Mouse (Mus musculus) heart, embryonic 12.5 days (tissue): ENCODE results near the gene 0610037L13Rik. TPM values are rescaled to one million over a fixed set of nuclear protein-coding genes. Genes with fewer than 3 reads are reported as not detected.

Experiments used
- ATAC-seq: fragments of 200-750 bp; cut with Nextera tagmentation; 2 replicates; pipeline ENCODE4 v1.8.0; 2017; ENCODE audit warnings: moderate TSS enrichment, moderate library complexity; ENCODE audit not compliant: insufficient number of reproducible peaks, low FRiP score
- H3K27ac ChIP-seq: fragments of 300-500 bp; sonication (generic); 2 replicates; pipeline ENCODE4 v1.5.1; 2016; ENCODE audit warnings: mild to moderate bottlenecking, moderate library complexity; ENCODE audit not compliant: poor library complexity, severe bottlenecking
- H3K27me3 ChIP-seq: fragments of 300-500 bp; sonication (generic); replicated peaks from 2 replicates; pipeline ENCODE4 v1.6.1; 2016; ENCODE audit warnings: mild to moderate bottlenecking, moderate library complexity
- H3K36me3 ChIP-seq: fragments of 300-500 bp; sonication (generic); 2 replicates; pipeline ENCODE4 v1.6.1; 2016; ENCODE audit warnings: mild to moderate bottlenecking, moderate library complexity
- H3K4me1 ChIP-seq: fragments of 300-500 bp; sonication (generic); replicated peaks from 2 replicates; pipeline ENCODE4 v1.6.1; 2016; ENCODE audit warnings: mild to moderate bottlenecking
- H3K4me2 ChIP-seq: fragments of 300-500 bp; sonication (generic); 2 replicates; pipeline ENCODE4 v1.6.1; 2016; ENCODE audit warnings: mild to moderate bottlenecking, moderate library complexity
- H3K4me3 ChIP-seq: fragments of 300-500 bp; sonication (generic); 2 replicates; pipeline ENCODE4 v1.5.1; 2016; ENCODE audit warnings: mild to moderate bottlenecking
- H3K9ac ChIP-seq: fragments of 300-500 bp; sonication (generic); 2 replicates; pipeline ENCODE4 v1.6.1; 2016; ENCODE audit warnings: mild to moderate bottlenecking, moderate library complexity
- H3K9me3 ChIP-seq: fragments of 300-500 bp; sonication (generic); replicated peaks from 2 replicates; pipeline ENCODE4 v1.6.1; 2016; ENCODE audit warnings: mild to moderate bottlenecking, moderate library complexity
- WGBS: fragments of 180-500 bp; shearing (Covaris S2); methylation state at CpG from one replicate; pipeline ENCODE4 v1.1.7; 2016; 5-methylcytosine and 5-hydroxymethylcytosine counted together
- polyA plus RNA-seq: library from polyadenylated mRNA; unstranded; fragments of >200 nt; fragmentation: Nextera tagmentation; extraction: Ambion mirVana; gene quantifications from 2 replicates; pipeline ENCODE4 v1.2.1, GENCODE M21; 2016

The 0610037L13Rik gene
- polyA plus RNA-seq, 1 experiment from 2014 or later = 104 TPM

GRCm38 (mm10) chr4:107864866-107865265 is 24.7 kb upstream of the 0610037L13Rik start:
- no peak overlapping the region for H3K27ac ChIP-seq
- H3K9me3 ChIP-seq = no peaks in the 10 kb centered on the region
- no peaks in the 10 kb centered on the region for H3K36me3 ChIP-seq
- H3K4me1 ChIP-seq = no peaks in the 10 kb centered on the region
- ATAC-seq = no peak
- H3K9ac ChIP-seq = no peak overlapping the region
- no peaks in the 10 kb centered on the region for H3K27me3 ChIP-seq
- 82% methylated on average over 4 of the region's 4 CpGs for WGBS
- H3K4me2 ChIP-seq = no peak overlapping the region
- no peak overlapping the region for H3K4me3 ChIP-seq

DNA sequence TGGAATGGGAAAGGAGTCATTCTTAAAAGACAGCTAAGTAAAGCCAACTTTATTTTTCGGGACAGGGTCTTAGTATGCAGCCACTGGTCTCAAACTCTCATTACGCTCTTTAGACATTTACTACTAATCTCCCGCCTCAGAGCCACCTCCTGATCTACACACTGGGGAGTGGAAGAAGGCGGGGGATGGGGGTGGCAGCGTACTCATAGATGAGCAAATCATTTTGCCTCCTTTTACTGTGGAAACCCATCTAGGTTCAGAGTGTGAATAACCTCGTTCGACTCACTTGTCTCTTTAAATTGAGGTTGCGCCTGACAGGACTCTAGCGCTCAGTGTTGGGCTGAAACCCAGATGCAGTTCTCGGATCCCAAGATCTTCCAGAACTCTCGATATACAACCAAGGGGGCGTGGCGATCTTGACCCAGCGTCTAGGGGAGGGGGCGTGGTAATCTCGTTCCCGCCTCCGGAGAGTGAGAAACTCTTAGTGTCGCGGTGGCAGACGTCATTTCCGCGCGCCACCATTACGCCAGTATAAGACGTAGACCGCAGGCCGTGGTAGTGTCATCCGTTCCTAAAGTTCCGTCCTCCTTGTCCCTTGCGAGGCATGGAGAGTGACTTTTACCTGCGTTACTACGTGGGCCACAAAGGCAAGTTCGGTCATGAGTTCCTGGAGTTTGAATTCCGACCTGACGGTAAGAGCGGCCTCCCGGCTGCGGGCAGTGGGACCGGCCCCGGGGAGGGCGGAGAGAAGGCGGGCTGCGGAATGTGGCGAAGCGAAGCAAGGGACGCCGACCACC is 10.2 kb upstream of the 0610037L13Rik start, which contains the start of gene Magoh:
Gene Magoh (plus strand): TSS at position 502 of the 797 bp plus-strand sequence.
- peak within 1 kb of the TSS; percentile 90 for H3K4me2 ChIP-seq
- H3K4me3 ChIP-seq = peak within 1 kb of the TSS; percentile 82
- H3K4me1 ChIP-seq = peaks cover 12% of the 10 kb centered on the region
- peak within 1 kb of the TSS; percentile 31; the same call in 1 of the 2 replicates for H3K27ac ChIP-seq
- peak within 1 kb of the TSS; percentile 80 for H3K9ac ChIP-seq
- no peaks in the 10 kb centered on the region for H3K9me3 ChIP-seq
- H3K27me3 ChIP-seq = no peaks in the 10 kb centered on the region
- 3% methylated on average over 48 of the region's 48 CpGs for WGBS
- ATAC-seq = peak; percentile 96
- peaks cover 24% of the 10 kb centered on the region for H3K36me3 ChIP-seq

DNA sequence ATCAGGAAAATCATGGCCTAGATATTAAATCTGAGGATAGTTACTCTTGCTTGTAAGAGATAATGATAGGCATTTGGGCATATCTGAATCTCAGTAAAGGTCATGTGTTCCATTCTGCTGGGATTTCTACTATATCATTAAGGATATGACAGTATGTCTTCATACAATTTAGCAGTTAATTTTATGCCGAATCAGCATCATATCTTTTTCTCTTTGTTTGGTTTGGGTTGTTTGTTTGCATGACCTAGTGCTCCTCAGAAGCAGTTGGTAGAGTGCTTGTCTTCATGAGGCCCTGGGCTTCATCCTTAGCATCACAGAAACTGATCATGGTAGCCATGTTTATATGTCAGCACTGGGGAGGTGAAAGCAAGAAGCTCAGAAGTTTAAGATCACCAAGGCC is 8.0 kb upstream of the 0610037L13Rik start:
- Histone ChIP-seq H3K4me2 (no peak overlapping the region), H3K27ac (no peak overlapping the region), H3K4me3 (no peak overlapping the region), H3K27me3 (no peaks in the 10 kb centered on the region), H3K36me3 (peaks cover 45% of the 10 kb centered on the region), H3K4me1 (peaks cover 12% of the 10 kb centered on the region), H3K9me3 (no peaks in the 10 kb centered on the region), H3K9ac (no peak overlapping the region)
- WGBS = 94% methylated on average over 1 of the region's 1 CpGs
- no peak for ATAC-seq

DNA sequence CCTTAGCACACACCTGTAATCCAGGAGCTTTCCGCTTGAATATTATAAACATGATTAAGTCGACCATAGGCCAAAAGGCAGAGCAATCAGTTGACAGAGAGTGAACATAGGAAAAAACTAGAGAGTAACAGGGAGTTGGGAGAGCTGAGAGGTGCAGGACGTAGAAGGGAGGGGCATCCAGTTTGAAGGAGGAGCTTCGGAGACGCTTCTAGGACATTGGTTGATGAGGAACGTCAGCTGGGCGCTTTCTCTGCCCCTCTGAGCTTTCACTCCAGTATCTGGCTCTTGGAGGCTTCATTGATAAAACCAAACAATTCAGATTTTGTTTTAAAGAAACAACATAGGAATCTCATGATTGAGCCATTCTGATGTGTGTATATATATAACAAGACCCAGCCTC is 3.2 kb upstream of the 0610037L13Rik start:
- no peaks in the 10 kb centered on the region for H3K27me3 ChIP-seq
- H3K27ac ChIP-seq = no peak overlapping the region
- H3K9ac ChIP-seq = no peak overlapping the region
- peaks cover 50% of the 10 kb centered on the region for H3K36me3 ChIP-seq
- no peaks in the 10 kb centered on the region for H3K9me3 ChIP-seq
- H3K4me2 ChIP-seq = no peak overlapping the region
- H3K4me1 ChIP-seq = peaks cover 14% of the 10 kb centered on the region; the same call in 1 of the 2 replicates
- 79% methylated on average over 7 of the region's 7 CpGs for WGBS
- H3K4me3 ChIP-seq = no peak overlapping the region
- no peak for ATAC-seq

DNA sequence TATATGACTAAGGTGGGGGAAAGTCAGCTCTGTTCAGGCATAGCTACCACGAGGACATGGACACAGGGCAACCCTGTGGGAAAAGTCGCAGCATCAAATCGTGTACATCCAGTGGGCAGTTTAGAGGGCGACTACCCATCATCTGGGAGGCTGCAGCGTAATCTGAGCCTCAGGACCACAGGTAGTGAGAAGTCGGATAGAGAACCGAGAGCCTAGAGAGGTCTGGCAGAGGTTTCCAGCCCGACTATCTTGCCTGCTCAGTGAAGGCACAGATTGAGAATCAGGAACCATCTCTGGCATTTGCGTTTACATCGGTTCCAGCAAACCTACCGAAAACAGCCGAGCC is 255 bp upstream of the 0610037L13Rik start:
- no peaks in the 10 kb centered on the region for H3K27me3 ChIP-seq
- 1% methylated on average over 12 of the region's 12 CpGs for WGBS
- H3K9ac ChIP-seq = peak overlapping the region; percentile 76
- peaks cover 14% of the 10 kb centered on the region; the same call in 1 of the 2 replicates for H3K4me1 ChIP-seq
- peak overlapping the region; percentile 60 for H3K4me3 ChIP-seq
- peak overlapping the region; percentile 84 for H3K4me2 ChIP-seq
- ATAC-seq = peak; percentile 29
- H3K9me3 ChIP-seq = no peaks in the 10 kb centered on the region
- peak overlapping the region; percentile 87 for H3K27ac ChIP-seq
- H3K36me3 ChIP-seq = peaks cover 53% of the 10 kb centered on the region

GRCm38 (mm10) chr4:107892663-107893062 is 3.0 kb downstream of the 0610037L13Rik start:
- Histone ChIP-seq H3K9me3 (no peaks in the 10 kb centered on the region), H3K27ac (no peak overlapping the region), H3K4me1 (peaks cover 14% of the 10 kb centered on the region; the same call in 1 of the 2 replicates), H3K36me3 (peaks cover 57% of the 10 kb centered on the region), H3K9ac (no peak overlapping the region), H3K4me2 (no peak overlapping the region), H3K27me3 (no peaks in the 10 kb centered on the region), H3K4me3 (no peak overlapping the region)
- 80% methylated on average over 2 of the region's 2 CpGs for WGBS
- no peak for ATAC-seq

DNA sequence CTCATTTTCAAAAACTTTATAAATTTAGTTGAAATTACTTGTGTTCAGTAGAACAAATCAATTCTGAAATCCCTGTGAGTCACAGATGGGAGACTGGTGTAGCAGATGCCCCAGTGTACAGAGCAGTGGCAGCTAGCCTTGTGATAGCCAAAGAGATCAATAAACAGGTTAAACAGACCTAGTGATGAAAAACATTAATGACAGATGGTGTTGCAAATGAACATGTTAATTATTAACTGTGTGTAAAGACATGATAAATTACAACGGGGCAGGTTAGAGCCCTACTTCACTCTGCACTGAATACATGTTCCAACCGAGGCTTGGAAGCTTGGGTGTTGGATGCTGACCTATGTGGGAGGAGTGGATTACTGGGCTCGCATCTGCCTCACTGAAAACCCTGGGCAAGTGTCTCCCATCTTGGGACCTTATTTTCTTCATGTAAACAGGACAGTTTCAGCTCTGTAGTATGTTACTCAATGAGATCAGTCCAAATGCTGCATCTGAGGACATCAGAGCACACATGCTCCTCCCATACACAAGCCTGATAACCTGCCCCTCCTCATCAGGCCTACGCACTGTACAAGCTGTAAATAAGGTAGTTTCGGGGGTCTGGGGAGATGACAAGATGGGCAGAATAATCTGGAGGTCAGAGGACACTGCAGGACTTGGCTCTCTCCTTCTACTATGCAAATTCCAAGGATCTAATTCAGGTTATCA is 9.8 kb downstream of the 0610037L13Rik start:
- Histone ChIP-seq H3K27ac (no peak overlapping the region), H3K4me3 (no peak overlapping the region), H3K4me1 (0 out of 2 replicates have a peak, but pooled peaks cover 3% of the 10 kb centered on the region), H3K9ac (no peak overlapping the region), H3K36me3 (peaks cover 53% of the 10 kb centered on the region), H3K27me3 (no peaks in the 10 kb centered on the region), H3K4me2 (no peak overlapping the region), H3K9me3 (no peaks in the 10 kb centered on the region)
- ATAC-seq = no peak
- 81% methylated on average over 5 of the region's 5 CpGs for WGBS

DNA sequence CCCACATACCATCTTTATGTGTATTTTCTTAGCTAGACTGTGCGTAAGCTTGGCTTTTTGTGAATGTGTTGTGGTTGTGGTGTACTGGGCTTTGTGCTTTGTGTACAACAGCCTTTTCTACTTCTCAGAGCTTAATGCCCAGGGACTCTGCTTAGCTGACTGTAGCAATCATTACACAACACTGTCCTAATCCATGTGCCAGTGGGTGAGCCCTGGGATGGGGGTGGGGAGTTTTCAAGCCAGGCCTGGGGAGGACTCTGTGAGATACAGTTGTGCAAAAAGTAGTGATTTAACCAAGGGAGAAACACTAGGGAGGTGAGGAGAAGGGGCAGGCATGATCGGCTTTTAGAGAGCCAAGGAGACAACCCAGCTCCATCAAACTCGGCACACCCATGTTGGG is 10.6 kb downstream of the 0610037L13Rik start:
- Histone ChIP-seq H3K36me3 (peaks cover 53% of the 10 kb centered on the region), H3K27me3 (no peaks in the 10 kb centered on the region), H3K9ac (no peak overlapping the region), H3K4me1 (0 out of 2 replicates have a peak, but pooled peaks cover 3% of the 10 kb centered on the region), H3K27ac (no peak overlapping the region), H3K4me3 (no peak overlapping the region), H3K4me2 (no peak overlapping the region), H3K9me3 (no peaks in the 10 kb centered on the region)
- 87% methylated on average over 3 of the region's 3 CpGs for WGBS
- ATAC-seq = no peak

GRCm38 (mm10) chr4:107904252-107904651 is 14.6 kb downstream of the 0610037L13Rik start:
- Histone ChIP-seq H3K9me3 (no peaks in the 10 kb centered on the region), H3K27me3 (no peaks in the 10 kb centered on the region), H3K9ac (no peak overlapping the region), H3K36me3 (peaks cover 46% of the 10 kb centered on the region), H3K4me1 (0 out of 2 replicates have a peak, but pooled peaks cover 3% of the 10 kb centered on the region), H3K4me3 (no peak overlapping the region), H3K27ac (no peak overlapping the region), H3K4me2 (no peak overlapping the region)
- no peak for ATAC-seq
- 65% methylated on average over 10 of the region's 10 CpGs for WGBS

DNA sequence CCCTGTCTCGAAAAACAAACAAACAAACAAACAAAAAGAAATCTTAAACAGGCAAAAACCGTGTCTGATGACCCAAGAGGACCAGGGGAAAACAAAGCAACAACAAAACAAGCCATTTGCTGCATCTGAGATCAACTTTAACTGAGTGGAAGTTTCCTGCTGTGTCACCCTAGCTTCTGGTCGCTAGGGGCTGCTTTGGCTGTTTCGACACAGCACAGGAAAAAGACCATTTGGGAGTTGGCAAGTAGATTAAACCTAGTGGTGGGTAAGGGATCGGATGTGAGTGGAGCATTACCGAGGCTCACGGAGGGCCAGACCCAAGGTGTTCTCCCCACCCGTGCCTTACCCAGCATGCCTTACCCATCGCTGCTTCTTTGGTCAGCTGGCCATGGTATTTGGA is 16.9 kb downstream of the 0610037L13Rik start:
- WGBS = 84% methylated on average over 9 of the region's 9 CpGs
- H3K36me3 ChIP-seq = peaks cover 66% of the 10 kb centered on the region

GRCm38 (mm10) chr4:107910020-107910419 is 20.4 kb downstream of the 0610037L13Rik start:
- ATAC-seq = no peak
- no peaks in the 10 kb centered on the region for H3K4me1 ChIP-seq
- H3K27me3 ChIP-seq = no peaks in the 10 kb centered on the region
- H3K4me2 ChIP-seq = no peak overlapping the region
- H3K36me3 ChIP-seq = peaks cover 72% of the 10 kb centered on the region
- H3K27ac ChIP-seq = no peak overlapping the region
- no peak overlapping the region for H3K4me3 ChIP-seq
- H3K9ac ChIP-seq = no peak overlapping the region
- 81% methylated on average over 4 of the region's 4 CpGs for WGBS
- H3K9me3 ChIP-seq = no peaks in the 10 kb centered on the region

More for the DNA sequence above, 16.9 kb downstream of the 0610037L13Rik start:
- ATAC-seq = no peak
- Histone ChIP-seq H3K4me3 (no peak overlapping the region), H3K9ac (no peak overlapping the region), H3K27me3 (no peaks in the 10 kb centered on the region), H3K4me1 (no peaks in the 10 kb centered on the region), H3K4me2 (no peak overlapping the region), H3K27ac (no peak overlapping the region), H3K9me3 (no peaks in the 10 kb centered on the region)
